Mouse (Mus musculus) left cerebral cortex, adult 2 months (tissue): ENCODE measurements around the gene Nprl3. TPM values are rescaled to one million over a fixed set of nuclear protein-coding genes. Genes with fewer than 3 reads are reported as not detected.

Source experiments
- DNase-seq, 2 experiments: peaks; one replicate each; pipeline ENCODE4 v3.0.0; 2021 to 2022; ENCODE audit warnings: low spot score in 2 of 2, mixed read lengths in 1 of 2; ENCODE audit errors: extremely low spot score in 1 of 2
- H3K27ac ChIP-seq: fragments of 200-600 bp; 2 replicates; pipeline ENCODE4 v1.8.1; 2022
- H3K4me3 ChIP-seq: fragments of 200-600 bp; 2 replicates; pipeline ENCODE4 v1.8.1; 2022
- CTCF ChIP-seq: fragments of 200-600 bp; IDR thresholded peaks from 2 replicates; pipeline ENCODE4 v1.8.1; 2022; ENCODE audit warnings: antibody characterized with exemption, mild to moderate bottlenecking, moderate library complexity
- intact Hi-C: fragments of 180-260 bp; cut with DNase I; formaldehyde crosslinking; loops from one replicate; pipeline ENCODE4 v1.15.1; 2025
- total RNA-seq, 2 experiments: library from RNA; stranded (reverse); gene quantifications; 2 replicates each; pipeline ENCODE4 v1.2.3; 2021

Gene Nprl3
- total RNA-seq, 2 experiments from 2014 or later: 45.2 to 52.2 TPM

DNA sequence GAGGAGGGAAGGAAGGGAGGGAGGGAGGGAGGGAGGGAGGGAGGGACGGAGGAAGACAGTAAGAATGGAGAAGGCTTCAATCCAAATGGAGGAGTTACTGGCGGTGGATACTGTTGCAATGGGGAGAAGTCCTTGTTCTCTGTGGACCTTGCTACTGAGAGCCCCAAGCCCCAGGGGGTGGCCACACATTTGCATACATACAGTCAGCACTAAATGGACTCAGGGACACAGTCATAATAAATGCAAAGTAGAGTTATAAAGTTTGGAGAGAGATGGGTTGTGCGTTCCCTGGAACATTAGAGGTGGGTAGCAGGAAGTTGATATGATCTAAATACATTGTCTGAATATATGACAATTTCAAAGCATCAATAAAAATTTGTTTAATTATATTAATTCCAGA, 81.5 kb downstream of the Nprl3 start:
- H3K4me3 ChIP-seq: no peak overlapping the region
- DNase-seq: no peak
- no peak overlapping the region for H3K27ac ChIP-seq
- no peak for TF ChIP-seq CTCF
- intact Hi-C loops: loop anchor here (10.0 kb wide), 1 partner anchor 399 kb away; no protein-coding TSS in a partner anchor

DNA sequence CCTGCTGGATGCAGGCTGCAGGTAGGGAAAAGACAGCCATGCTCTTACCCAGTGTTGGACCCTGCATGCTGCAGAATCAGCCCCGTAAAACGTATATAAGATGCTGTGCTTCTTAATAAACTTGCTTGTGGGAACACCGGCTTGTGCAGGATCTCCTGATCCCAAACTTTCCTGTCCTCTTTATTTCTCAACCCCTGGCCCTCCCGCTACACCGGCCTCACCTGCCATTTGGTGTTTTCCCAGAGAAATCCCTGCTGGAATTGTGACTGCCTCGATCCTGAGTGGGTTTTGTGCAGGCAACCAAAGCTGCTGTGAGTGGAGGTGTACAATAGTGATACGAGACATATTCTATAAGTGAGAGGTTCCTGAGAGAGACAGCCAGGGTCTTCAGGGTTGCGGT, 83.0 kb downstream of the Nprl3 start:
- no peak for DNase-seq
- intact Hi-C loops: loop anchor here (5.0 to 10.0 kb wide), 2 partner anchors 118 to 400 kb away; partner anchors contain the start of gene Hbq1a
- H3K4me3 ChIP-seq: no peak overlapping the region
- H3K27ac ChIP-seq: no peak overlapping the region
- TF ChIP-seq CTCF: no peak

DNA sequence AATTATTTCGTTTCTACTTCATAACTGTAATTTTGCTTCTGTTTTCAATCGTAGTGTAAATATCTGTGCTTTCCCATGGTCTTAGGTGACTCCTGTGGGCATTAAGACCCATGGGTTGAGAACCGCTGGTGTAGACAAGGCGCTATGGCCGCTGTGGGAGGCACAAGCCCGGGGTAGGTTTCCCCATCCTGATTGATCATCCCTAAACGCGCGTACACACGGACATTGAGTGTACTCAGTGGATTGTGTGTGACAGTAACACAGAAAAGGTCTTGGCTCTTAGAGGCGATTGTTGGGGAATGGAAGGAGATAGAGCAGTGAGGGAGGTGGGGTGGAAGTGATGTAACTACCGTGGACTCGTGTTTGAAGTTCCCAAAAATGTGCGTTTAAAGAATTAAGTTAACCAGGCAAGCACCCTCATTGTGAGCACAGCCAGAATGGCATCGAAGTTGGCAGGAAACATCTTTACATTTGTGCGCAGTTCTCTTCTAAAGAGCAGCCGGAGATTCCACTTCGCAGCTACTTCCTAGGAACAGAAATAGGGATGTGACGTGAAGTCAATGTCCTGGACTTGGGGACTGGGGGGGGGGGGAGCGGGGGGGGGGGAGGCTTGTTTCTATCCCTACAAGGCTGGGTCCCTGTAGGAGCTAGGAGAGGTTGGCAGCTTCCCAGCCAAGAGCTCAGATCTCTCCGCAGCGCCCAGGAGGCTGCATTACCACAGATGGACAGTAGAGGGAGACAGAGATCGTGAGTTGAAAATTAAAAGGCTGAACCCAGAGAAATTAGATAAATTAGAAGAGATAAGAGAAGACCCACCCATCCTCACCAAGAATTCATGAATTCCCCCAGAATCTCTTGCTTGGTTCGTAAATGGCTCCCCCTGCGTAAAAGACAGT, 85.3 kb downstream of the Nprl3 start:
- intact Hi-C loops: loop anchor here (1.0 to 10.0 kb wide), 5 partner anchors 56 to 403 kb away; partner anchors contain the start of gene Hbq1a
- peak; percentile 90 for TF ChIP-seq CTCF
- Histone ChIP-seq H3K27ac (no peak overlapping the region), H3K4me3 (no peak overlapping the region)
- DNase-seq: peak; percentile 84 to 93

DNA sequence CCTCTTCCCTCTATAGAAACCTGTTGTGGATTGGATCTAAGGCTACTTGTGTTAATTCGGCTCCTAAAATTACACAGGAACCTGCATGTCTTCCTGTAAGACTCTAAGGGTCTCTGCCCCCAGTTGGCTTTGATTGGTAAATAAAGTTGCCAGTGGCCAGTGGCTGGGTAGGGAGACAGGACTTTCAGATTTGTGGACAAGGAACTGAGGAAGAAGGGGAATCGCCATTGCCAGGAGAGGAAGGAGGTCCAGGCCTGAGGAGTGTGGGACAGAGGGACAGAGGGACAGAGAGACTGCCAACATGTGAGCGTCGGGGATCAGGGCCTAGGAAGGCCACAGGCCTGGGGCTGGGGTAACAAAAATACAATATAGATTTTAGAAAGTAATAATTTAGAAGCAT, 86.3 kb downstream of the Nprl3 start:
- no peak for TF ChIP-seq CTCF
- DNase-seq: no peak
- H3K4me3 ChIP-seq: no peak overlapping the region
- H3K27ac ChIP-seq: no peak overlapping the region
- intact Hi-C loops: loop anchor here (5.0 to 10.0 kb wide), 2 partner anchors 121 to 404 kb away; partner anchors contain the start of gene Hbq1a

DNA sequence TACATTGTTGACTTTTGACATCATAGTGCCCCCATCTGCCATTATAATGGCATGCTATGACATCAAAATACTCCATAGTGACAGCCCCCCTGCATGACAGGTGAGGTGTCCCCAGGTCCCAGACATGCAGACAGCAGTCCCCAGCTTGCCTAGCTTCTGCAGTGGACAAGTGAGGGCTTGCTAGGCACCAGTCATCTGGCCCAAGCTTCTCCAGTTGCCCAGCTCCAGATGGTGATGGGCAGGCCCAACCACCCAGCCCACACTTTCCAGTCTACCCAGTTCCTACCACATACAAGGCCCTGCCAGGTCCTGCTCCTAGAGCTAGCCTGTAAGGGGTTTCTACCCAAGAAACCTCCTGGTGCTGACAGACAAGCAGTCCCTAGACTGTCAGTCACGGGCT, 89.0 kb downstream of the Nprl3 start:
- intact Hi-C loops: no loop called here
- Histone ChIP-seq H3K4me3 (no peak overlapping the region), H3K27ac (no peak overlapping the region)
- no peak for TF ChIP-seq CTCF
- DNase-seq: no peak

Other genes with a start within 250 kb of the Nprl3 start
- not detected for gene Il9r, start 67.4 kb downstream of the Nprl3 start, total RNA-seq
- gene Snrnp25, start 62.3 kb downstream of the Nprl3 start, total RNA-seq: 10 to 100 TPM; 19.2 to 24.6 TPM
- gene Rhbdf1, start 45.4 kb downstream of the Nprl3 start, total RNA-seq: 10 to 100 TPM; 13.9 to 14.4 TPM
- 10 to 100 TPM; 17.5 to 19.1 TPM for gene Mpg, start 41.2 kb downstream of the Nprl3 start, total RNA-seq
- not detected for gene Hba-x, start 8.7 kb upstream of the Nprl3 start, total RNA-seq
- gene Hba-a1, start 15.8 kb upstream of the Nprl3 start, total RNA-seq: 100 to 1,000 TPM; 247 to 343 TPM
- gene Hbq1b, start 19.3 kb upstream of the Nprl3 start, total RNA-seq: not detected
- 100 to 1,000 TPM; 271 to 300 TPM for gene Hba-a2, start 28.8 kb upstream of the Nprl3 start, total RNA-seq
- 1 to 10 TPM; 1.7 TPM for gene Hbq1a, start 32.4 kb upstream of the Nprl3 start, total RNA-seq
- 10 to 100 TPM; 11.4 to 16.4 TPM for gene Sh3pxd2b, start 80.1 kb upstream of the Nprl3 start, total RNA-seq
- gene Ubtd2, start 187.7 kb upstream of the Nprl3 start, total RNA-seq: 10 to 100 TPM; 53.9 to 57.3 TPM